Mouse (Mus musculus): ENCODE data around the gene Kyat1. TPM values are rescaled to one million over a fixed set of nuclear protein-coding genes. Genes with fewer than 3 reads are reported as not detected.

Kyat1 gene
- polyA plus RNA-seq, 1 experiment from 2014 or later = 15.5 TPM

Other genes starting within 250 kb of the Kyat1 start
- gene Sptan1, start 240.3 kb downstream of the Kyat1 start, polyA plus RNA-seq (2015; fragmentation: Nextera tagmentation; extraction: Ambion mirVana) = 85.8 and 99.0 TPM in 2 replicates
- gene Wdr34, start 157.0 kb downstream of the Kyat1 start, polyA plus RNA-seq (2015; fragmentation: Nextera tagmentation; extraction: Ambion mirVana) = 45.5 and 46.9 TPM in 2 replicates
- gene Set, start 148.5 kb downstream of the Kyat1 start, polyA plus RNA-seq (2015; fragmentation: Nextera tagmentation; extraction: Ambion mirVana) = 351 and 370 TPM in 2 replicates
- 8.2 and 9.5 TPM in 2 replicates for gene Pkn3, start 128.2 kb downstream of the Kyat1 start, polyA plus RNA-seq (2015; fragmentation: Nextera tagmentation; extraction: Ambion mirVana)
- gene Zdhhc12, start 112.2 kb downstream of the Kyat1 start, polyA plus RNA-seq (2015; fragmentation: Nextera tagmentation; extraction: Ambion mirVana) = 25.2 and 30.0 TPM in 2 replicates
- 9.3 and 10.1 TPM in 2 replicates for gene Zer1, start 81.3 kb downstream of the Kyat1 start, polyA plus RNA-seq (2015; fragmentation: Nextera tagmentation; extraction: Ambion mirVana)
- gene Tbc1d13, start 72.1 kb downstream of the Kyat1 start, polyA plus RNA-seq (2015; fragmentation: Nextera tagmentation; extraction: Ambion mirVana) = 6.9 and 9.3 TPM in 2 replicates
- 17.7 and 18.9 TPM in 2 replicates for gene Endog, start 34.4 kb downstream of the Kyat1 start, polyA plus RNA-seq (2015; fragmentation: Nextera tagmentation; extraction: Ambion mirVana)
- gene Spout1, start 27.4 kb downstream of the Kyat1 start, polyA plus RNA-seq (2015; fragmentation: Nextera tagmentation; extraction: Ambion mirVana) = 75.8 and 77.2 TPM in 2 replicates
- gene Lrrc8a, start 31.9 kb upstream of the Kyat1 start, polyA plus RNA-seq (2015; fragmentation: Nextera tagmentation; extraction: Ambion mirVana) = 41.1 and 42.9 TPM in 2 replicates
- 0.09 and 0.16 TPM in 2 replicates for gene Gm28035, start 34.7 kb upstream of the Kyat1 start, polyA plus RNA-seq (2015; fragmentation: Nextera tagmentation; extraction: Ambion mirVana)
- gene Phyhd1, start 60.4 kb upstream of the Kyat1 start, polyA plus RNA-seq (2015; fragmentation: Nextera tagmentation; extraction: Ambion mirVana) = 5.0 and 6.0 TPM in 2 replicates
- gene Gm28038, start 75.2 kb upstream of the Kyat1 start, polyA plus RNA-seq (2015; fragmentation: Nextera tagmentation; extraction: Ambion mirVana) = not detected in 2 replicates
- gene Dolk, start 80.5 kb upstream of the Kyat1 start, polyA plus RNA-seq (2015; fragmentation: Nextera tagmentation; extraction: Ambion mirVana) = 31.4 and 31.7 TPM in 2 replicates
- 29.0 and 34.3 TPM in 2 replicates for gene Nup188, start 80.5 kb upstream of the Kyat1 start, polyA plus RNA-seq (2015; fragmentation: Nextera tagmentation; extraction: Ambion mirVana)
- gene Sh3glb2, start 153.5 kb upstream of the Kyat1 start, polyA plus RNA-seq (2015; fragmentation: Nextera tagmentation; extraction: Ambion mirVana) = 106 and 114 TPM in 2 replicates
- gene Miga2, start 158.4 kb upstream of the Kyat1 start, polyA plus RNA-seq (2015; fragmentation: Nextera tagmentation; extraction: Ambion mirVana) = 21.8 and 22.9 TPM in 2 replicates
- gene Dolpp1, start 186.4 kb upstream of the Kyat1 start, polyA plus RNA-seq (2015; fragmentation: Nextera tagmentation; extraction: Ambion mirVana) = 34.6 and 34.7 TPM in 2 replicates
- gene Crat, start 210.0 kb upstream of the Kyat1 start, polyA plus RNA-seq (2015; fragmentation: Nextera tagmentation; extraction: Ambion mirVana) = 29.4 and 32.1 TPM in 2 replicates
- gene Ptpa, start 210.2 kb upstream of the Kyat1 start, polyA plus RNA-seq (2015; fragmentation: Nextera tagmentation; extraction: Ambion mirVana) = 146 and 154 TPM in 2 replicates